Mouse (Mus musculus) embryonic fibroblast, embryonic 13.5 days (primary cell): ENCODE data around the gene Hist1h3d.

Experiments used
- CTCF ChIP-seq: IDR thresholded peaks from 2 replicates; pipeline ENCODE4 v1.5.1; 2011; ENCODE audit warnings: mild to moderate bottlenecking, control low read depth, low read length, moderate library complexity, borderline replicate concordance; ENCODE audit not compliant: insufficient read depth
- POLR2A ChIP-seq: IDR thresholded peaks from 2 replicates; pipeline ENCODE4 v1.6.1; 2011; ENCODE audit warnings: low read depth, mild to moderate bottlenecking, control low read depth, low read length, moderate library complexity

- TF ChIP-seq CTCF (no peak), POLR2A (no peak; the same call in 1 of the 2 replicates)
These were observed at the start of gene Hist1h3d for GRCm38 (mm10) chr13:23575271-23575851.
